Mouse (Mus musculus) urinary bladder, postnatal 4 days (tissue): Measurements from ENCODE around the gene Abcg8.

Source experiments
- DNase-seq, 2 experiments: peaks; one replicate each; pipeline ENCODE4 v3.0.0; 2021 to 2022; ENCODE audit warnings: low spot score in 2 of 2

Abcg8 gene

DNA sequence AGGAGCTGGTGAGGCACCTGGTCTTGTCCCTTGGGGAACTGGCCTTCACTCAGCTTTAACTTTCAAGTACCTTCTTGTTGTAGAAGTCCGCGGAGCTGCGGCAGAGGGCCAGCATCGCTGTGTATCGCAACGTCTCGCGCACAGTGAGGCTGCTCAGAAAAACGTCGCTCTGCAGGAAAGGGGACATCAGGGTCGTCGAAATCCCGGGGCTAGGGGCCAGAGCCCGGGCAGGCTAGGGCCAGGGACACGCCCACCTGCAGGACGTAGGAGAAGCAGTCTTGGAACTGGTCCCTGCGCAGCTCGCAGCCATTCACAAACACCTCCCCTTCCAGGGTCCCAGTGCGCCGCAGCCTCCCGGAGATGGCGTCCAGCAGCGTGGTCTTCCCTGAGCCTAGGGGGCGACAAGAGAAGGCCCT is at the start of gene Abcg8:
TSS of gene Abcg8 (plus strand) at position 352 of the 416 bp plus-strand sequence.
- no peak for DNase-seq

GRCm38 (mm10) chr17:84626857-84627305 is 49.2 kb upstream of the Abcg8 start:
- DNase-seq: no peak

DNA sequence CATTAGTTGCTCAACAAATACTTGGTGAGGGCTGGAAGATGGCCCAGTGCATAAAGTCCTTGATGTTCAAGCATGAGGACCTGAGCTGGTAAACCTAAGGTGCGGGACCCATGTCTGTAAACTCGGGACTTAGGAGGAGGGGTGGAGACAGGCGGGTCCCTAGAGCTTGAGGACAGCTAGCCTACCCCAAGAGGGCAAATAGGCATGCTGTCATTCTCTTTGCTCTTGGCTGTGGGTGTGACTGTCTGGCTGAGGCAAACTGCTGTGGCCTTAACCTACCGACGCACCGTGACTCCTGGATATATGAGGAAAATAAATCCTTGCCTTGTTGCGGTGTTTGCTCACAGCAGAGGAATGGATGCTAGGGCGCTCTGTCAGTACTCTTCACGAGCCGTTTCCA is 48.4 kb upstream of the Abcg8 start:
- DNase-seq: no peak

DNA sequence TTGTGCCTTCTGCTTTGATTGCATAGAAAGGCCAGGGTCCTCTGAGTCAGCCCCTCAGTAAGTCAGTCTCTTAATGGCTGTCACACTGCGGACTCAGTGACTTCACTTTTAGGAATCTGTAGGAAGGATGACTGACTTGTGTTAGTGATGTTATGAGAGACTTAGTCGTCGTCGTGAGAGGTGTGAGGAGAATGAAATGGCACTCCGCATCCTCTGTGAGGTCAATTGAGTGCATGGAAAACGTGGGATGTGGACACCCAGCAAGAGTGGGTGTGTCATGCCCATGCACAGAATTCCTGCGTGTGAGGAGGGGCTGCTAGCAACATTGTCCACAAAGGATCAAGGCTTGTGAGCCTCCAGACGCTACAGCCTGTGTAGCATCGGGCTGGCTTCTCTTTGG is 47.5 kb upstream of the Abcg8 start:
- no peak for DNase-seq

- no peak for DNase-seq
Observed at GRCm38 (mm10) chr17:84631836-84632235, 44.3 kb upstream of the Abcg8 start.

DNA sequence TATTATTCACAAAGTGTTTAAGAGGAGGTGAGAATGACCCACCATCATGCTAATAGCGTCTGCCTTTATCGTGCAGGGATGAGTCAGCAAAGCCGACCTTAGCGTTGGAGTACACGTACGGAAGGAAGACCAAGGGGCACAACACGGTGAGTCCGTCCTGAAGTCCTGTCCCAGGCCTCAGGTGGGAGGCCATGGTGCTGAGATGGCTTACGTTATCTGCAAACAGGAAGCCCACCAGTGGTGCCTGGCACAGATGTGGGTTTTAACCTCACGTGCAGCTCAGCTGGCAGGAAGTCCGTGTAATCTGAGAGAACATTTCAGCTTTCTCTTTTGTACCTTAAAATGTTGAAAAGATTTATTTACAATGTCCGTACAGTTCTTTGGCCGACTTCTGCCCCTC is 42.7 kb upstream of the Abcg8 start:
- no peak for DNase-seq

- no peak for DNase-seq
Observed at GRCm38 (mm10) chr17:84636328-84636727, 39.8 kb upstream of the Abcg8 start.

- no peak for DNase-seq
Observed at GRCm38 (mm10) chr17:84637971-84638370, 38.1 kb upstream of the Abcg8 start.

DNA sequence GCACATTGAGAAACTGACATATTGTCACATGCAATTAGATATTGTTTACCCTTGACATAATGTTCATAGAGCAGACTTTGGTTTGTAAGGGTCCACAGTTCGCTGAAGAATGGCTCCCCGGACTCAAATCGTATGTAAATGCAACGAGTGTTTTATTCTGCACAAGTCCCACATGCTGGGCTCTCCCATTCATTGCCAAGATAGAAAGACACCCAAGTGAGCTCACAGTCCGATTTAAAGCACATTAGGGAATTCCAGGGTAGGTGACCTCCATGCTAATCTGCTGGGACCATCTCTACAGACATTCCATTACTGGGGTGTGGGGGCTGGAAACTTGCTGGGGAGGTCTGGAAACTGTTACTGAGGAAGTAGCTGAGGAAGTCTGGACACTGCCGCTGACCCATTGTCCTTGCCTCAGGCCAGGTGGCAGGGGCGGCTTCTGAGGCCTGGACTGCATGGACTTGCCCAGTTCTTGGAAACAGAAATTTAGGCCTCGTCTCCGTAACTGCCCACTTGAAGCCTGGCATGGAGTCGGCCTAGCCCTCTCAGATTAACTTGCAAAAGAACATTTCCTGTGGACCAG is 36.2 kb upstream of the Abcg8 start:
- no peak for DNase-seq

DNA sequence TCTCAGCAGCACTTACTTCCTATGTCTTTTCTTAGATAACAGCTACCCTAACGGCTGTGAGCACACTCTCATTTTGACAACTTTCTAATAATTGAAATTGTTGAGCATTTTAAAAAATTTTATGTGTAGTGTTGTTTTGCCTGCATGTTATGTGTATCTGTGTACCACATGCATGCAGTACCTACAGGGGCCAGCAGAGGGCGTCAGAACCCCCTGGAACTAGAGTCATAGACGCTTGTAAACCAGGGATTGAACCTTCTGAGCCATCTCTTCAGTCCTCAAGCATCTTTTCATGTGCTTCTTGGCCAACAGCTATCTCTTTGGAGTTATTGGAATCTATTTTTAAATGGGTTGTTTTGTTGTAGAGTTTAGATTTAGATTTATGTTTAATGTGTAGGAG is 34.2 kb upstream of the Abcg8 start:
- no peak for DNase-seq

DNA sequence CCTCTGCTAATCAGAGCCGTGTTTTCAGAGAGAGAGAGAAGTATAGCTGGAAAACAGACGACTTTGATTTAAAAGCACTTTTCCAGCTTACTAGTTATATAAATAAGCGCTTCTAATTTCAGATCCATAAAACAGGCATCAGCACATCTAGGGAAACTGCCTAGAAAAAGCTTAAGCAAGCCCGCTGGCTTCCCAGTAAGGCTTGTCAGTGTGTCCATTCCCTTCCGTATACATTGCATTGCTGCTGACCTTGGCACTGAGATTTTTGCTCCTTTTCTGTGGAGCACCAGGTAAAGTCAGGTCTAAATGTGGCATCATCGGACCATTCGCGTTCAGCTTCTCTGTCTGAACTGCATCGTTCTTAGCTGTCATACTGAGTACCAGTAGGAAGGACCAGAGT is 33.8 kb upstream of the Abcg8 start:
- no peak for DNase-seq

- no peak for DNase-seq
Observed at GRCm38 (mm10) chr17:84644292-84645050, 31.6 kb upstream of the Abcg8 start.

GRCm38 (mm10) chr17:84645119-84645518 is 31.0 kb upstream of the Abcg8 start:
- DNase-seq: no peak

- DNase-seq: no peak
Observed at GRCm38 (mm10) chr17:84645894-84646293, 30.2 kb upstream of the Abcg8 start.

GRCm38 (mm10) chr17:84646477-84646876 is 29.6 kb upstream of the Abcg8 start:
- DNase-seq: no peak

DNA sequence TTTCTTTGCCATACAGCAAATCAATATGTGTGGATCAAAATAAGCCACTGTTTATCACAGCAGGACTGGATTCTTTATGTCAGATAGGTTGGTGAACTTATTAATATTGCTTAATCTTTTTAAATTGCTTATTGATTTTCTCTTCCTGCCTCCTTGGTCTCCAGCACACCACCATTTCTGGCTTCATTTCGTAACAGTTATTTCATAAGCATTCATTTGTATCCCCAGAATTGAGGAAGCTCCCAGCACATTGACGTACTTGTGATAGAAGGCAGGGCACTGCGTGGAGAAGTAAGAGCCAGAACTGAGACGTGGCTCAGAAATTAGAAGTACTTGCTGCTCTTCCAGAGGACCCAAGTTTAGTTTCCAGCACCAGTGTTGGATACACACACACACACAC is 28.5 kb upstream of the Abcg8 start:
- no peak for DNase-seq

DNA sequence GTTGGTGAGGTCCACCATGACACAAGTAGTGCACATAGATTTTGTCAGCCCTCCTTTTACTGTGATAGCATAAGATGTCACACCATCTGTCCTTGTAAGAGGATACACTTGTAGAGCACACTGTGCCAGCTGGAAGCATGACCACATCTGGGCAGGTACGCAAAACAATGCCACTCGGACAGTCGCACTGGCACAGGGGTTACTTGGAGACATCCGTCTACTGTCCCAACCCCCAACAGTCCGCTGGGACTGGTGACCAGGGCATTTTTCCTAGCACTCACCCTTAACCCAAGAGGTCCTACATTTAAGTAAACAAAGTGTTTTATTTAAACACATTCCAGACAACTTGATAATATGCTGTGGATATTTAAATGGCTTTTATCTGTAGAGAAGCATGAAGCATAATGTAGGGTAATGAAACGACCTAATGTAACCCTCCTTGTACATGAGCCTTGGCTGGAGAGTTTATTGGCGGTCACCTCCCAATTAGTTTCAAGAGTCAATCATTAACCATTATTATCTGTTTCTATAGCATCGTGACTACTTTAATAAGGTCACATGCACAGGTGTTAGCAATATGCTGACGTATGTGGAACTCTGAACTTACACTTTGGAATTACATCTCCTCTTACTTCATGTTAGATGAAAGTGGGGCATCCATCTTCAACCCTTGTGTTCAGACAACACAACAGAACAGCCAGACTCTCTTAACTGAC is 25.6 kb upstream of the Abcg8 start:
- no peak for DNase-seq

- no peak for DNase-seq
Observed at GRCm38 (mm10) chr17:84653544-84653943, 22.6 kb upstream of the Abcg8 start.

- no peak for DNase-seq
Observed at GRCm38 (mm10) chr17:84656205-84656604, 19.9 kb upstream of the Abcg8 start.

GRCm38 (mm10) chr17:84656653-84657421 is 19.3 kb upstream of the Abcg8 start:
- no peak for DNase-seq

DNA sequence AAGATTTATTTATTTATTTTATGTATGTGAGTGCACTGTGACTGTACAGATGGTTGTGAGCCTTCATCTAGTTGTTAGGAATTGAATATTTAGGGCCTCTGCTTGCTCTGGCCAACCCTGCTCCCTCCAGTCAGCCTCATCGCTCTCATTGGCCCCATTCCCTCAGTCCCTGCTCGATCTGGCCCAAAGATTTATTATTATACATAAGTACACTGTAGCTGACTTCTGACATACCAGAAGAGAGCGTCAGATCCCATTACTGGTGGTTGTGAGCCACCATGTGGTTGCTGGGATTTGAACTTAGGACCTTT is 18.7 kb upstream of the Abcg8 start:
- no peak for DNase-seq

- no peak for DNase-seq
Observed at GRCm38 (mm10) chr17:84657782-84658181, 18.3 kb upstream of the Abcg8 start.
